Mouse (Mus musculus) forebrain, embryonic 16.5 days (tissue): ENCODE measurements around the gene Txndc8. TPM values are rescaled to one million over a fixed set of nuclear protein-coding genes. Genes with fewer than 3 reads are reported as not detected.
A peak's percentile ranks its signal among the peaks of the same experiment; 100 is the strongest.

Source experiments
- ATAC-seq: fragments of 200-750 bp; cut with Nextera tagmentation; 2 replicates; pipeline ENCODE4 v1.8.0; 2017; ENCODE audit warnings: mild to moderate bottlenecking, moderate library complexity
- H3K27ac ChIP-seq: fragments of 300-500 bp; sonication (generic); 2 replicates; pipeline ENCODE4 v1.5.1; 2014; ENCODE audit warnings: low read length, control low read depth
- H3K27me3 ChIP-seq: fragments of 300-500 bp; sonication (generic); replicated peaks from 2 replicates; pipeline ENCODE4 v1.6.1; 2014; ENCODE audit warnings: low read length; ENCODE audit not compliant: control insufficient read depth, insufficient read depth
- H3K36me3 ChIP-seq: fragments of 300-500 bp; sonication (generic); 2 replicates; pipeline ENCODE4 v1.6.1; 2014; ENCODE audit not compliant: control insufficient read depth, insufficient read depth
- H3K4me1 ChIP-seq: fragments of 300-500 bp; sonication (generic); replicated peaks from 2 replicates; pipeline ENCODE4 v1.6.1; 2014; ENCODE audit warnings: low read length; ENCODE audit not compliant: control insufficient read depth, insufficient read depth
- H3K4me2 ChIP-seq: fragments of 300-500 bp; sonication (generic); 2 replicates; pipeline ENCODE4 v1.6.1; 2014; ENCODE audit warnings: mild to moderate bottlenecking, low read length, control low read depth
- H3K4me3 ChIP-seq: fragments of 300-500 bp; sonication (generic); replicated peaks from 2 replicates; pipeline ENCODE4 v1.5.1; 2014; ENCODE audit warnings: mild to moderate bottlenecking, low read length, control low read depth
- H3K9ac ChIP-seq: fragments of 300-500 bp; sonication (generic); replicated peaks from 2 replicates; pipeline ENCODE4 v1.6.1; 2014; ENCODE audit warnings: low read depth, low read length, control low read depth
- H3K9me3 ChIP-seq: fragments of 300-500 bp; sonication (generic); 2 replicates; pipeline ENCODE4 v1.6.1; 2016; ENCODE audit warnings: low read length; ENCODE audit not compliant: control insufficient read depth
- WGBS: fragments of 180-500 bp; shearing (Covaris S2); extraction: QIAGEN DNeasy Blood & Tissue Kit; methylation state at CpG from one replicate; pipeline ENCODE4 v1.1.7; 2014; 5-methylcytosine and 5-hydroxymethylcytosine counted together
- polyA plus RNA-seq: library from polyadenylated mRNA; unstranded; fragments of >200 nt; fragmentation: Nextera tagmentation; extraction: Ambion mirVana; gene quantifications from 2 replicates; pipeline ENCODE4 v1.2.1, GENCODE M21; 2015

The Txndc8 gene
- polyA plus RNA-seq, result not detected in 2 replicates

DNA sequence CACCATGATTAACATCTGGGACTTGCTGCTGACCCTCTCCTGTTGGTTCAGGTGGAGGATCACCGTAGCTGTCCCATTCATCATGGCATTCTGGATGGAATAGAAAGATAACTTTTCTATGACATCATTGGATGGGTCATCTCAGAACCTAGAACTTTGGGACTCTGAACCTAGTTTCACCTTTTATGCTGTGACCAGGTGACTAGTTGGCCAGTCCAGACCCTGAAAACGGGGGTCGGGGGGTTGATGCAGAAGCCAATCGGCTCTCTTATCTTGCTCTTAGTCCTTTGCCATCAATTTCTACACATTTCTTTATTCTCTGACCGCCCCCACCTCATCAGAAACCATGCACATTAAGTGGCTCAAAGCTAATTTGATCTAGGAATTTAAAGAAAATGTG, at the start of gene Txndc8:
Gene Txndc8, minus strand, starts transcription at position 101 of the 400 bp plus-strand sequence.
- Histone ChIP-seq H3K27me3 (no peaks in the 10 kb centered on the region), H3K4me3 (no peak within 1 kb of the TSS), H3K36me3 (no peaks in the 10 kb centered on the region), H3K9ac (no peak within 1 kb of the TSS), H3K9me3 (no peaks in the 10 kb centered on the region), H3K27ac (no peak within 1 kb of the TSS), H3K4me2 (no peak within 1 kb of the TSS), H3K4me1 (no peaks in the 10 kb centered on the region)
- WGBS, result 95% methylated on average over 5 of the region's 5 CpGs
- no peak for ATAC-seq

DNA sequence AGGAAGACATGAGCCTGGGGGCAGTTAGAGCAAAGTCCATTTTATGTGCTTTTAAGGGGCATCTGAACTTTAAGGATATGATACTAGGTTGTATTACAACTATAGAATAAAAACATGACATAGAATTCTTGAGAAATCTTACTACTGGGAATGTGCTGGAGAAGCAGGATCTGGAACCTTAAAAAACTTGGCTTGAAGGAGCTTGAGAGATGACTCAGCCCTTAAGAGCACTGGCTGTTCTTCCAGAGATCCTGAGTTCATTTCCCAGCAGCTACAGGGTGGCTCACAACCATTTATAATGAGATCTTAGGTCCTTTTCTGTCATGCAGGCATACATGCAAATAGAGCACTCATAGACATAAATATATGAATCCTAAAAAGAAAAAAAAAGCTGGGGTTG, 46.7 kb upstream of the Txndc8 start:
- Histone ChIP-seq H3K9ac (no peak overlapping the region), H3K9me3 (no peaks in the 10 kb centered on the region), H3K27me3 (no peaks in the 10 kb centered on the region), H3K36me3 (no peaks in the 10 kb centered on the region), H3K4me2 (no peak overlapping the region), H3K4me3 (no peak overlapping the region), H3K27ac (no peak overlapping the region), H3K4me1 (no peaks in the 10 kb centered on the region)
- no peak for ATAC-seq

DNA sequence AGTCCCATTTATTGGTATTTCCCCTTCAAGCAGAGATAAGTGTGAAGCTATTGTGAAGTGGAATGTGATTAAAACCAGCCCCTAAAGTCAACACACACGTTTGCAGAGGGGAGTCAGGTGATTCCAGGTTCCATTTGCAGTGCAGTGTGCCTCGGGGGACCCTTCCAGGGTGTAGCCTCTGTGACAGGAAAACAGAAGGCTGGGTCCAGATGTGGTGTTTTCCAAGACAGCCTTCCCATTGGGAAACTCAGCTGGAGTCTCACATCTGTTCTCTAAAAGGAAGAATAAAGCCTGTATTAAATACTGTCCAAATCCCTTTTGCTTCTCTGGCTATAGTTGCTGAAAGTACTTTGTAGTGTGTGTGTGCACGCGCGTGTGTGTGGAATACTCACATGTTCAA, 45.5 kb upstream of the Txndc8 start:
- Histone ChIP-seq H3K27ac (no peak overlapping the region), H3K4me2 (no peak overlapping the region)
- 78% methylated on average over 5 of the region's 5 CpGs for WGBS

DNA sequence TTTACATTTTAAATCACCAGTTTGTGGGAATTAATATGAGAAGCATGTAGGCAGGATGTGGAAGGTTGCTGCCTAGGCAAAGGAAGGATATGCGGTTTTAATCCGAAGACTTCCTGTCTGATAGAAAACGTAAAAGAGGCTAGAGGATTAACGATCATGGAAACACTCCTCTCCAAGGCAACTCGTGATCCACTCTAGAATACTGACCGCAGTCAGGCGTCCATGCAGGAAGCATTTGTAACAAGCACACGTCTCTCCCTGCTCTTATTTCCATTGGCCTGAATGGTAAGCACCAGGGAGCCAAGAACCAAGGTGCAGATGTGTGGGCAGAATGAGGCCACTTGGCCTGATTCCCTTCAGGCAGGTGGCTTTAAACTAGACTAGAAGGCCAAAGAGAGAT, 41.8 kb upstream of the Txndc8 start:
- Histone ChIP-seq H3K9ac (no peak overlapping the region), H3K27me3 (no peaks in the 10 kb centered on the region), H3K36me3 (no peaks in the 10 kb centered on the region), H3K4me2 (no peak overlapping the region), H3K4me3 (no peak overlapping the region), H3K27ac (no peak overlapping the region), H3K9me3 (no peaks in the 10 kb centered on the region), H3K4me1 (no peaks in the 10 kb centered on the region)
- WGBS, result 62% methylated on average over 8 of the region's 8 CpGs
- ATAC-seq, result no peak

More for the DNA sequence above, 45.5 kb upstream of the Txndc8 start:
- no peak for ATAC-seq
- Histone ChIP-seq H3K9ac (no peak overlapping the region), H3K27me3 (no peaks in the 10 kb centered on the region), H3K36me3 (no peaks in the 10 kb centered on the region), H3K4me3 (no peak overlapping the region), H3K4me1 (no peaks in the 10 kb centered on the region), H3K9me3 (no peaks in the 10 kb centered on the region)

DNA sequence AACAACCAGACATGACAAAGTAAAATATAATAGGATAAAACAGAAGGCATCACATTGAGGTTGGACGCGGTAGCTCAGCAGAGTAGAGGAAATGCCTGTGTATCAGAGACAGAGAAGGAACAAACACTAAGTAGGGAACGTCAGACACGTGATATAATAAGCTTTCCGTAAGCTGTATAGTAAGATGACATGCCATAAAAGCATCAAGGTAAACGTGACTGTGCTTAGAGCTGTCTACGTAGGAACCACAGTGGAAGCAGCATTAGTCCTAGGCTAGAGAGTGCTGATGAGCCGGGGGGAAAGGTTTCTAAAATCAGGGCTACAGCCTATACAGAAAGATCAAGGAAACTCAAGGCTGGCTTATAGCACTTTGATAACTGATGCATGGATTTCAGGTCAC, 41.4 kb upstream of the Txndc8 start:
- WGBS, result 85% methylated on average over 8 of the region's 8 CpGs
- no peaks in the 10 kb centered on the region for H3K36me3 ChIP-seq
- no peaks in the 10 kb centered on the region for H3K4me1 ChIP-seq
- no peak overlapping the region for H3K27ac ChIP-seq
- H3K9me3 ChIP-seq, result no peaks in the 10 kb centered on the region
- H3K4me2 ChIP-seq, result no peak overlapping the region
- ATAC-seq, result no peak
- H3K4me3 ChIP-seq, result no peak overlapping the region
- no peaks in the 10 kb centered on the region for H3K27me3 ChIP-seq
- H3K9ac ChIP-seq, result no peak overlapping the region

DNA sequence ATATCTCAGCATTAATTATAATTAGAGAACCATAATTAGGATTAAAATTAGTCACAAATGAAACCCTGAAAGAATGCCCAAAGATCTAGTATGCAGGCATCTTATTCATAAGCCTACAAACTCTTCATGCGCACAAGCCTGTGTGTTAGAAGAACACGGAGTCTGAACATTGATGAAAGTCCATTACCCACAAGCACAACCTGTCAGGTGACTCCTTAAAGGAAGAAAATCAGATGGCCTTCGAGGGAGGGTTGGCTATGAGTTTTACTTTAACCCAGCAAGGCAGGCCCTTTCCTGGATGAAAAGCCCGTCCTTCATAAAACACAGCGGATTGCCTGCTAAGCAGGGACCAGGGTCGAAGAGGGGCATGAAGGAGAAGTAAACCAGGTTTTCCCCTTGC, 35.9 kb upstream of the Txndc8 start:
- no peaks in the 10 kb centered on the region for H3K27me3 ChIP-seq

DNA sequence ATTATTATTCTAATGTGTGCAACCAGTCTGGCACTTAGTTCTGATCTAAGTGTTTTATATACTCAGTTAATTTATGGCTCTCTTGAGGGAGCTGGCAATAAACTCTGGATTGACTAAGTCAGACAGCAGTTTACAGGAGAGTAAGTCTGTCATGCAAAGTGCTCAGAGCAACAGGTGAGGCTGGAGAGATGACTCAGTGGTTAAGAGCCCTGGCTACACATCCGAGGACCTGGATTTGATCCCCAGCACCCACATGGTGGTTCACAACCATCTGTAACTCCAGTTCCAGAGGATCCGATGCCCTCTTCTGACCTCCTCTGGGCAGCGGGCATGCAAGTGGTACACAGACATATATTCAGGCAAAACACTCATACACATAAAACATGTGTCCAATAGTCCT, 35.4 kb upstream of the Txndc8 start:
- Histone ChIP-seq H3K27me3 (no peaks in the 10 kb centered on the region), H3K4me1 (no peaks in the 10 kb centered on the region), H3K9me3 (no peaks in the 10 kb centered on the region), H3K27ac (no peak overlapping the region), H3K4me3 (no peak overlapping the region), H3K4me2 (no peak overlapping the region), H3K9ac (no peak overlapping the region), H3K36me3 (no peaks in the 10 kb centered on the region)
- 97% methylated on average over 3 of the region's 3 CpGs for WGBS
- ATAC-seq, result no peak

More for the DNA sequence above, 35.9 kb upstream of the Txndc8 start:
- Histone ChIP-seq H3K27ac (no peak overlapping the region), H3K4me3 (no peak overlapping the region), H3K9me3 (no peaks in the 10 kb centered on the region), H3K4me1 (no peaks in the 10 kb centered on the region), H3K36me3 (no peaks in the 10 kb centered on the region), H3K4me2 (no peak overlapping the region), H3K9ac (no peak overlapping the region)
- no peak for ATAC-seq
- WGBS, result 91% methylated on average over 6 of the region's 6 CpGs

DNA sequence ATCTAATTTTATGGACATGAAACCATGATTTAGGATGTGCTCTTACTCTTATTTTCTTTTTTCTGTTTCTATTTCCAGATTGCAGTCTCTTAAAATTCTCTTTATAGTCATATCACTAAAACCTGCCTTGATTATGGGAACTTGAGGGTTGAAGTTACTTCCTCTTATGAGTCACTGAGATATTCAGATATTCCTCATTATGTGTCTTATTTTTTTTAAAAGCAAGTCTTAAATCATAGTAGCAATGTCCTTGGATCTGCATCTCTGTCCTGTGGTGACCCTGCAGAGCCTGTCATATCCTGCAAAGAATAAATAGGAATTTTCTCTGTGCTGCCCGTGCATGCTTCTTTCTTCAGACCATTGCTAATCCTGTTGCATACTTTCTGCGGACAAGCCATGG, 31.2 kb upstream of the Txndc8 start:
- ATAC-seq, result no peak
- no peak overlapping the region for H3K9ac ChIP-seq
- no peaks in the 10 kb centered on the region for H3K9me3 ChIP-seq
- no peak overlapping the region for H3K4me2 ChIP-seq
- H3K27ac ChIP-seq, result no peak overlapping the region
- H3K4me1 ChIP-seq, result no peaks in the 10 kb centered on the region
- H3K27me3 ChIP-seq, result no peaks in the 10 kb centered on the region
- H3K36me3 ChIP-seq, result no peaks in the 10 kb centered on the region
- H3K4me3 ChIP-seq, result no peak overlapping the region
- WGBS, result 87% methylated on average over 2 of the region's 2 CpGs

DNA sequence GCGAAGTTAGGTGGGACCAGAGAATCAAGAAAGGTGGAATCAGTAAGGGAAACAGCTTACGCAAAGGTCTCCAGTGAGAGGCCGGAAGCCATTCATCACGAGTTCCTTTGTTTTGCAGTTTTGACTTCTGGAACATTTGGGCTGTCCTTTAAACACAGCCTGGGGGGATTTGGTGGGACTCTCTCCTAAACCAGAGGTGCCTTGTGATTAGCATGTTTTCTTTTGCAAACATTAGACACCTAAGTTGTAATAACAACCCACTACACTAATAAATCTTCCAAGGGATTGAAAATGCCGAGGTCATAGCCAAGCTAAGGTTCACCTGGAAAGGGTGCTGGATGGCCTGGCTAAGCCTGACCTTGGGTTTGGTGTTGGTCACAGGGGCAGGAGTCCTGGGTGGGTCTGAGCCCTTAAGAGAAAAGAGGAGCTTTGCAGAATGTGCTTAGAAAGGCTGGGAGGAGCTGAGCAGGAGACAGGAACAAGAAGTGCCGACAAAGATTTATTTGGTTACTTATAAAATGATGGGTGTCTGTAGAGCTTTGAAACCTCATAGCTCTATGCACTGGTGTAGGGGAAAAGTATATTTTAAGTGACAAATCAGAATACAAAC, 28.3 kb upstream of the Txndc8 start:
- Histone ChIP-seq H3K27me3 (no peaks in the 10 kb centered on the region), H3K4me2 (no peak overlapping the region), H3K9ac (no peak overlapping the region), H3K36me3 (no peaks in the 10 kb centered on the region), H3K4me1 (no peaks in the 10 kb centered on the region; the same call in 1 of the 2 replicates), H3K9me3 (no peaks in the 10 kb centered on the region), H3K27ac (no peak overlapping the region), H3K4me3 (no peak overlapping the region)
- ATAC-seq, result no peak
- 89% methylated on average over 6 of the region's 6 CpGs for WGBS

DNA sequence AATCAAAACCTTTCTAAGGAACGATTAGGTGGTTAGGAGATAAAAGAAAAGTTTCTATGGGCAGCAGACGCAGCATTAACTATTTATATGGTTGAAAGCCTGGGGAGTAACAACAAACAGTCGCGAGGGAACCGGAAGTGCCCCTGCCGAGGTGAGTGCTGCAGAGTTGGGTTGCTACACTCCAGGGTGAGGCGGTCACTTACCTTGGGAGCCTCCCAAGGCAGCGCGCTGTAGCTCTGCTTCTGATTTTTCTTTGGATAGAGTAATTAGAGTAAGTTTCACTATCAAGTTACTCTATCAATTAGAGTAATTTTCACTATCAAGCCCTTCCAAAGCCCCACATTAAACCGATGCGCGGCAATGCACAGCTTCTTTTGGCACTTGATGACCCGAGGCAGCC, 25.7 kb upstream of the Txndc8 start:
- Histone ChIP-seq H3K4me1 (no peaks in the 10 kb centered on the region; the same call in 1 of the 2 replicates), H3K4me3 (0 out of 2 replicates have a peak overlapping the region, but pooled peaks have one; percentile 8), H3K27me3 (no peaks in the 10 kb centered on the region), H3K4me2 (peak overlapping the region; percentile 31), H3K27ac (no peak overlapping the region), H3K9me3 (no peaks in the 10 kb centered on the region), H3K36me3 (no peaks in the 10 kb centered on the region), H3K9ac (no peak overlapping the region)
- ATAC-seq, result no peak
- 45% methylated on average over 13 of the region's 13 CpGs for WGBS
